Mouse (Mus musculus): Measurements from ENCODE around the gene Inpp5b. TPM values are rescaled to one million over a fixed set of nuclear protein-coding genes. Genes with fewer than 3 reads are reported as not detected.

Gene Inpp5b
- polyA plus RNA-seq, 1 experiment, result 24.3 TPM

DNA sequence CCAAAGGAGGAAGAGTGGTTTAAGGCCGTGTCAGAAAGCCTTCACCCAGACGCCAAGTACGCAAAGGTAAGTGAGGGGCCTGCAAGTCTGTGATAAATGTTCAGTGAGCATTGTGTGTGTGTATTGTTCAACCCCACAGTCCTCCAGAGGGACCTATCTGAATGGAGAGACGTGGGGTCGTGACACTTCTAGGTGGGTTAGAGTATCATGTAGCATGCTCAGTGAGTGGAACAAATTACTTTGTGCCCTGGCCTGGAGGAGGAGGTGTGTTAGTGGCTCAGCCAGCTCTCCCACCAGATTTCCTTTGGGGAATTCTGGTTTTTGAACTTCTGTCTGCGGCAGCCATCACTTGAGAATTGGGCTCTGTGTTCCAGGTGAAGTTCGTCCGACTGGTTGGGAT, 42.3 kb downstream of the Inpp5b start:
- Histone ChIP-seq H3K4me1 (ENCODE audit: control insufficient read depth, insufficient read depth, low read length) (no peaks in the 10 kb centered on the region), H3K4me3 (replicated peaks; ENCODE audit: control insufficient read depth, low read depth, low read length) (no peak overlapping the region), H3K27ac (ENCODE audit: control insufficient read depth, insufficient read depth, low read depth, low read length, poor library complexity) (no peak overlapping the region)
- TF ChIP-seq CTCF (IDR thresholded peaks at IDR 0.05; ENCODE audit: control insufficient read depth, insufficient read depth, low read length) (no peak), POLR2A (IDR thresholded peaks at IDR 0.05; ENCODE audit: borderline replicate concordance, control insufficient read depth, low read depth, low read length) (no peak)
- 94% methylated on average over 8 of the region's 8 CpGs for WGBS

GRCm38 (mm10) chr4:124790013-124790412, 48.4 kb downstream of the Inpp5b start:
- no peaks in the 10 kb centered on the region for H3K4me1 ChIP-seq (ENCODE audit: control insufficient read depth, insufficient read depth, low read length)
- TF ChIP-seq POLR2A (IDR thresholded peaks at IDR 0.05; ENCODE audit: borderline replicate concordance, control insufficient read depth, low read depth, low read length), result no peak
- TF ChIP-seq CTCF (IDR thresholded peaks at IDR 0.05; ENCODE audit: control insufficient read depth, insufficient read depth, low read length), result no peak
- no peak overlapping the region for H3K27ac ChIP-seq (ENCODE audit: control insufficient read depth, insufficient read depth, low read depth, low read length, poor library complexity)
- WGBS, result 78% methylated on average over 4 of the region's 4 CpGs
- no peak overlapping the region for H3K4me3 ChIP-seq (replicated peaks; ENCODE audit: control insufficient read depth, low read depth, low read length)

DNA sequence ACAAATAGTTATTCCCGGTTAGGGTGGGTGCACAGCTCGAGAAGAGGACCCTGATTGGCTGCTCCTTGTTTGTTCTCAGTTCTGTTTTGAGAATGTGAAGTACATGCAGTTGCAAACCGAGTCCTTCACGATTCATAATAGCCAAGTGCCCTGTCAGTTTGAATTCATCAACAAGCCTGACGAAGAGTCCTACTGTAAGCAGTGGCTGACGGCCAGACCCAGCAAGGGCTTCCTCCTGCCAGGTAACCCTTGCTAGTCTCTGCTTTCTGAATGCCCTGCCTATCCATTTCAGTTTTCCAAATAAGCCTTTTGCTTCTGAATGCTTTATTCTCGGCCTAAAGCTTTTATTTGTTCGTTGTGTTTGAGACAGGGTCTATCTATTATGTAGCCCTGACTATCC, 50.5 kb downstream of the Inpp5b start:
- WGBS, result 93% methylated on average over 8 of the region's 8 CpGs
- H3K27ac ChIP-seq (ENCODE audit: control insufficient read depth, insufficient read depth, low read depth, low read length, poor library complexity), result no peak overlapping the region
- no peak overlapping the region for H3K4me3 ChIP-seq (replicated peaks; ENCODE audit: control insufficient read depth, low read depth, low read length)
- TF ChIP-seq POLR2A (IDR thresholded peaks at IDR 0.05; ENCODE audit: borderline replicate concordance, control insufficient read depth, low read depth, low read length) (no peak), CTCF (IDR thresholded peaks at IDR 0.05; ENCODE audit: control insufficient read depth, insufficient read depth, low read length) (no peak)
- no peaks in the 10 kb centered on the region for H3K4me1 ChIP-seq (ENCODE audit: control insufficient read depth, insufficient read depth, low read length)

DNA sequence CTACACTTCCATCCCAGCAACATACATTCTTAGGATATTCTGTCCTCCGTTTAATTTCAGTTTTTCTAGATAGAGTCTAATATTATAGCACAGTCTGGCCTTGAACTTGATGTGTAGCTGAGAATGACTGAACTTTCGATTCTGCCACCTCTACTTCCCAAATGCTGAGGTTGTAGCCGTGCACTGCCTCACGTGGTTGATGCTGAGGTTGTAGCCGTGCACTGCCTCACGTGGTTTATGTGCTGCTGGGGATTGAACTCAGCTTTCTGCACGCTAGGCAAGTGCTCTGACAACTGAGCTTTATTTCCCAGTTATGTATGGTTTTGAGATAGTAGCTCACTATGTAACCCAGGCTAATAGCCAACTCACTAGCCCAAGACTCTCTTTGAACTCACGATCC, 54.5 kb downstream of the Inpp5b start:
- TF ChIP-seq CTCF (IDR thresholded peaks at IDR 0.05; ENCODE audit: control insufficient read depth, insufficient read depth, low read length) (no peak), POLR2A (IDR thresholded peaks at IDR 0.05; ENCODE audit: borderline replicate concordance, control insufficient read depth, low read depth, low read length) (no peak)
- 91% methylated on average over 8 of the region's 8 CpGs for WGBS

GRCm38 (mm10) chr4:124796913-124797312, 55.3 kb downstream of the Inpp5b start:
- no peak for TF ChIP-seq CTCF (IDR thresholded peaks at IDR 0.05; ENCODE audit: control insufficient read depth, insufficient read depth, low read length)
- TF ChIP-seq POLR2A (IDR thresholded peaks at IDR 0.05; ENCODE audit: borderline replicate concordance, control insufficient read depth, low read depth, low read length), result no peak
- Histone ChIP-seq H3K4me1 (ENCODE audit: control insufficient read depth, insufficient read depth, low read length) (no peaks in the 10 kb centered on the region; the same call in 1 of the 2 replicates), H3K4me3 (replicated peaks; ENCODE audit: control insufficient read depth, low read depth, low read length) (no peak overlapping the region), H3K27ac (ENCODE audit: control insufficient read depth, insufficient read depth, low read depth, low read length, poor library complexity) (no peak overlapping the region)
- 88% methylated on average over 2 of the region's 2 CpGs for WGBS

More for the DNA sequence above, 54.5 kb downstream of the Inpp5b start:
- Histone ChIP-seq H3K4me1 (ENCODE audit: control insufficient read depth, insufficient read depth, low read length) (no peaks in the 10 kb centered on the region), H3K4me3 (replicated peaks; ENCODE audit: control insufficient read depth, low read depth, low read length) (no peak overlapping the region), H3K27ac (ENCODE audit: control insufficient read depth, insufficient read depth, low read depth, low read length, poor library complexity) (no peak overlapping the region)

DNA sequence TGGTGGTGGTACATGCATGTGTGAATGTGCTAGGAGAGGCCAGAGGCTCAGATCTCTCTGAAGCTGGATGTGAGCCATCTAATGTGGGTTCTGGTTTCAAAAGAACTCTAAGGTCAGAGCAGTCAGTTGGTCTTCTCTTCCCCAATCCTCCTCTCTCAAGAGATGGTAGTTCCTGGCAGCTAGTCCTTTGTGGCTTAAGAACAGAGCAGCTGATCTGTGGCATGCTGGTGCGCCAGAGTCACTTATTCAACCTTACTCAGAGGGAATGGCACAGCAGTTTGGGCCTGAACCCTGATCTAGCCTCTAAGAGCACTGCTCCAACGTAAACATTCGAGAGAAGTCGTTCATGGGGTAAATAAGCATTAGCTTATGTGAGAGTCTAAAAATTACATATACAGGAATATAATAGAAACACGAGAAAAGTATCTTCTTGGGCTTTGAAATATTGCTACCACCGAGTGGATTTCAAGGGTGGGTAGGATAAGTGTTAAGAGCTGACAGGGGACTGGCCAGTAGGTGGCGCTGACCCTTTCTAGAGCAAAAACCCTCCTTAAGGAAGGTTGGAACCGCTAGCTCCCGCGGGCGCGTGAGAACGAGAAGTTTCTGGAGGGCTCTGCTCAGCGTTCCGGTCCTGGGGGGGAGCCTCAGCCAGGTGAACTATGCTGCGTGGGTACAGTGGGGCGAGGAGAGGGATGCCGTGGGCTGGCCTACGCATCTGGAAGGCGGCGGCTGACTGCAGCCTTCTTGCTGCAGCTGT, 60.1 kb downstream of the Inpp5b start, which contains the start of gene Mtf1:
Mtf1 (plus strand) TSS at position 553 of the 757 bp plus-strand sequence.
- 2% methylated on average over 21 of the region's 21 CpGs for WGBS
- TF ChIP-seq CTCF (IDR thresholded peaks at IDR 0.05; ENCODE audit: control insufficient read depth, insufficient read depth, low read length) (peak; percentile 77), POLR2A (IDR thresholded peaks at IDR 0.05; ENCODE audit: borderline replicate concordance, control insufficient read depth, low read depth, low read length) (no peak)
- peak within 1 kb of the TSS; percentile 86 for H3K4me3 ChIP-seq (replicated peaks; ENCODE audit: control insufficient read depth, low read depth, low read length)
- H3K27ac ChIP-seq (ENCODE audit: control insufficient read depth, insufficient read depth, low read depth, low read length, poor library complexity), result peak within 1 kb of the TSS; percentile 97
- peaks cover 3% of the 10 kb centered on the region; the same call in 1 of the 2 replicates for H3K4me1 ChIP-seq (ENCODE audit: control insufficient read depth, insufficient read depth, low read length)

DNA sequence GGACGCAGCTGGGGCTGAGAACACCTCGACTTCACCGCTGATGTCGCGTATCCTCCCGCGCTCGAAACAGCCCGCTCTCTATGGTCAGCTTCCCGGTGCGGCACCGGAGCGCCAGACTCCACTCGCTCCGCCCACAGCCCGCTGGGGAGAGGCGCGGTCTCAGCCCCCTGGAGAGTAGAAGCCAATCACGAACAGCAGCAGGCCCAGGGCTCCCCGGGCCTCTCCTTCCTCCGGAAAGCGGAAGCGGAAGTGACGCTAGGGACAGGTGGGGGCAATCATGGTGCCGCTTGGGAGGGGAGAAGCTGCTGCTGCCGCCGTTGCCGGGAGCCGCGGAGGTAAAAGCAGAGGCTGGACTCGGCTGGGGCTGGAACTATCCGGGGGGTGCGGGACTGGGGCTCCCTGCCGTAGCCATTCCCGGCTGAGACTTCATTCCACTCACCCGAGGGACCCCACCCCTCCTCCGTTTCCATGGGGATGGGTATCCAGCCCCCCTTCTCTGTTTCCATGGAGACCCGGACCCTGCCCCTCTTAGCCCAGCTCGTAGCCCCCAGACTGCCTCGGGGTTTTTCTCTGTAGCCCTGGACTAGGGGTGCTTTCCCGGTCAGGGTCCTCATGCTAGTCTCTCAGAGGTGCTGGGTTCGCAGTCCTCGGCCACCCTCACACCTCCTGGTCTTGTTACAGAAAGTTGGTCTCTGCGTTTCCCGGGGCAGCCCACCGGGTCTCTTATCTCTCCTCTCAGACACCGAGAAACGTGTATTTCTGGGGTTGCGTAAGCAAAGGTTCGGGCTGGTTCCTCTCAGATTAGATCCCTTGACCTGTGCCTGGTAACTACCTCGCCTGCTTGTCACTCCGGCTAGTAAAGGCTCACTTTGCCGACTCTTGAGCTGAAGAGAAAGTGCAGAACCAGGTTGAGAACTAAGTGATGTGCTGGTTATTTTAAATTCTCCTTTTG, 60.9 kb downstream of the Inpp5b start:
- TF ChIP-seq CTCF (IDR thresholded peaks at IDR 0.05; ENCODE audit: control insufficient read depth, insufficient read depth, low read length), result no peak
- peak; percentile 75; the same call in 1 of the 2 replicates for TF ChIP-seq POLR2A (IDR thresholded peaks at IDR 0.05; ENCODE audit: borderline replicate concordance, control insufficient read depth, low read depth, low read length)
- WGBS, result under 1% methylated on average over 53 of the region's 53 CpGs
- Histone ChIP-seq H3K27ac (ENCODE audit: control insufficient read depth, insufficient read depth, low read depth, low read length, poor library complexity) (peak overlapping the region; percentile 97), H3K4me3 (replicated peaks; ENCODE audit: control insufficient read depth, low read depth, low read length) (peak overlapping the region; percentile 86), H3K4me1 (ENCODE audit: control insufficient read depth, insufficient read depth, low read length) (peaks cover 3% of the 10 kb centered on the region; the same call in 1 of the 2 replicates)

- 35% methylated on average over 6 of the region's 6 CpGs for WGBS
- Histone ChIP-seq H3K4me1 (ENCODE audit: control insufficient read depth, insufficient read depth, low read length) (peaks cover 3% of the 10 kb centered on the region), H3K4me3 (replicated peaks; ENCODE audit: control insufficient read depth, low read depth, low read length) (peak overlapping the region; percentile 29), H3K27ac (ENCODE audit: control insufficient read depth, insufficient read depth, low read depth, low read length, poor library complexity) (no peak overlapping the region)
- no peak for TF ChIP-seq CTCF (IDR thresholded peaks at IDR 0.05; ENCODE audit: control insufficient read depth, insufficient read depth, low read length)
- TF ChIP-seq POLR2A (IDR thresholded peaks at IDR 0.05; ENCODE audit: borderline replicate concordance, control insufficient read depth, low read depth, low read length), result no peak
Measured at GRCm38 (mm10) chr4:124803406-124803805, 61.8 kb downstream of the Inpp5b start.

Data from bone marrow, adult 2 months (tissue).